Mouse (Mus musculus) heart, adult 2 months (tissue): ENCODE results near the gene Pa2g4.

Experiments used
- CTCF ChIP-seq: fragments of 200-600 bp; IDR thresholded peaks from 2 replicates; pipeline ENCODE4 v1.8.1; 2022; ENCODE audit warnings: antibody characterized with exemption, mild to moderate bottlenecking, moderate library complexity
- POLR2A ChIP-seq: fragments of 200-500 bp; IDR thresholded peaks from 2 replicates; pipeline ENCODE4 v1.6.1; 2011; ENCODE audit warnings: mild to moderate bottlenecking, low read depth, low read length, control low read depth; ENCODE audit not compliant: insufficient read depth

- no peak for TF ChIP-seq POLR2A
- TF ChIP-seq CTCF, result no peak
Observed at GRCm38 (mm10) chr10:128546787-128547186, 19.0 kb downstream of the Pa2g4 start.
